ENCODE assay signal across 35 mouse cellular contexts in genomic region chr17:83795121-83795520, GRCm38 (mm10). TPM values are rescaled to one million over a fixed set of nuclear protein-coding genes. Genes with fewer than 3 reads are reported as not detected.
"Had no signal": no experiment of that assay in that cellular context is flagged by ENCODE, and none has a peak within 500 bp of the region (broad histone marks: within the 10 kb centered on the region; RNA-seq: fewer than 3 reads in every experiment).

No protein-coding gene starts in this region.

- ATAC-seq: liver, postnatal 0 days; lung, postnatal 0 days; midbrain, embryonic 13.5 days; midbrain, embryonic 15.5 days; midbrain, embryonic 16.5 days had no signal

- DNase-seq: left cerebral cortex, postnatal 4 days; liver; liver, embryonic 13.5 days; liver, postnatal 0 days; lung, adult 18-20 months; lung, adult 2 months; lung, embryonic 14.5 days; lung, postnatal 10 days; lung, postnatal 14 days; lung, postnatal 36 days; lung, postnatal 4 days; midbrain, embryonic 14.5 days had no signal

- H3K36me3 ChIP-seq: midbrain, embryonic 12.5 days; midbrain, embryonic 15.5 days had no signal

- H3K27ac ChIP-seq: left cerebral cortex, adult 2 months; limb, embryonic 10.5 days; limb, embryonic 12.5 days; limb, embryonic 13.5 days; limb, embryonic 15.5 days; liver, embryonic 12.5 days; liver, embryonic 13.5 days; liver, embryonic 14.5 days; liver, embryonic 15.5 days; lung, embryonic 15.5 days; macrophage; midbrain, embryonic 10.5 days; midbrain, embryonic 12.5 days; midbrain, embryonic 13.5 days; midbrain, embryonic 15.5 days had no signal

- H3K27me3 ChIP-seq: limb, embryonic 12.5 days; limb, embryonic 13.5 days; limb, embryonic 15.5 days; liver, embryonic 12.5 days; liver, embryonic 13.5 days; liver, embryonic 15.5 days; lung, embryonic 15.5 days; megakaryocyte, embryonic 14.5 days; midbrain, embryonic 12.5 days; midbrain, embryonic 13.5 days; midbrain, embryonic 15.5 days had no signal

- H3K9me3 ChIP-seq: limb, embryonic 10.5 days; limb, embryonic 12.5 days; limb, embryonic 13.5 days; limb, embryonic 15.5 days; liver, embryonic 12.5 days; liver, embryonic 13.5 days; liver, embryonic 15.5 days; lung, embryonic 15.5 days; megakaryocyte, embryonic 14.5 days; midbrain, embryonic 10.5 days; midbrain, embryonic 12.5 days; midbrain, embryonic 13.5 days; midbrain, embryonic 15.5 days had no signal

- H3K9ac ChIP-seq: limb, embryonic 12.5 days; limb, embryonic 13.5 days; limb, embryonic 15.5 days; liver, embryonic 12.5 days; liver, embryonic 13.5 days; liver, embryonic 14.5 days; liver, embryonic 15.5 days; liver, postnatal 0 days; lung, embryonic 14.5 days; lung, embryonic 15.5 days; midbrain, embryonic 12.5 days; midbrain, embryonic 13.5 days; midbrain, embryonic 15.5 days had no signal

- H3K4me1 ChIP-seq: limb, embryonic 15.5 days; liver, embryonic 12.5 days; liver, embryonic 13.5 days; liver, embryonic 15.5 days; lung, embryonic 15.5 days; midbrain, embryonic 10.5 days; midbrain, embryonic 15.5 days had no signal

- H3K4me3 ChIP-seq: left cerebral cortex, adult 2 months; limb, embryonic 10.5 days; limb, embryonic 12.5 days; limb, embryonic 13.5 days; limb, embryonic 15.5 days; liver, embryonic 12.5 days; liver, embryonic 13.5 days; liver, embryonic 15.5 days; lung, embryonic 15.5 days; megakaryocyte, embryonic 14.5 days; midbrain, embryonic 10.5 days; midbrain, embryonic 12.5 days; midbrain, embryonic 13.5 days; midbrain, embryonic 15.5 days; myocyte had no signal

- H3K4me2 ChIP-seq: limb, embryonic 12.5 days; limb, embryonic 13.5 days; limb, embryonic 15.5 days; liver, embryonic 11.5 days; liver, embryonic 12.5 days; liver, embryonic 13.5 days; liver, embryonic 15.5 days; lung, embryonic 14.5 days; lung, embryonic 15.5 days; midbrain, embryonic 11.5 days; midbrain, embryonic 12.5 days; midbrain, embryonic 13.5 days; midbrain, embryonic 15.5 days had no signal

RNA-seq across cellular contexts. Expression of gene Haao, which starts 52.6 kb away (rescaled TPM):
- total RNA-seq: left cerebral cortex, adult 2 months; left cerebral cortex, postnatal 10 days; left cerebral cortex, postnatal 25 days; midbrain, postnatal 0 days had no signal
- polyA plus RNA-seq: midbrain, embryonic 11.5 days; midbrain, embryonic 15.5 days; myocyte had no signal
